Mouse (Mus musculus): ENCODE measurements at regions not wholly inside any gene's neighbourhood (a gene's known extent, or its start where the extent isn't known, plus 50 kb on each side); places are given as distances from the start of the nearest gene placed in this dataset.

DNA sequence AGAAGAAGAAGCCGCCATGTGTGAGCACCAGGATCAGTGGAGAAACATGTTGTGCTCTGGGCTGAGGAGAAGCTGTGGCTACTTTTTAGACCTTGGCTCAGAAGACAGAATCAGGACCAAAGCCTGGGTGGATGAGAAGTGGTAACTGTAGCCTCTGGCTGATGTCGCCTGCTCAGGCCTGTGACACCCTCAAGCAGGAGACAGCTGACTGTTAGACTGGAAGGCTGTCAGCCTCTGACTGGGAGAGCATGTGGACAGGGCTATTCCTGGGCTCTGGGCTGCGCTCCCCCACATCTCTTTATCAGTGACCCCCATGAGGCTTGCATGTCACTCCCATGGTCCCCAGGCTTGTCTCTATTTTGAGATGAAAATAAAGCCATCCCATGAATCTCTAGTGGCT is 402.5 kb downstream of the Med13l start:
- ATAC-seq (replicated peaks; ENCODE audit: low read depth, poor library complexity, severe bottlenecking), result no peak

- ATAC-seq (replicated peaks; ENCODE audit: low read depth, poor library complexity, severe bottlenecking), result no peak
Measured at GRCm38 (mm10) chr5:118966901-118967300, 406.4 kb downstream of the Med13l start.

DNA sequence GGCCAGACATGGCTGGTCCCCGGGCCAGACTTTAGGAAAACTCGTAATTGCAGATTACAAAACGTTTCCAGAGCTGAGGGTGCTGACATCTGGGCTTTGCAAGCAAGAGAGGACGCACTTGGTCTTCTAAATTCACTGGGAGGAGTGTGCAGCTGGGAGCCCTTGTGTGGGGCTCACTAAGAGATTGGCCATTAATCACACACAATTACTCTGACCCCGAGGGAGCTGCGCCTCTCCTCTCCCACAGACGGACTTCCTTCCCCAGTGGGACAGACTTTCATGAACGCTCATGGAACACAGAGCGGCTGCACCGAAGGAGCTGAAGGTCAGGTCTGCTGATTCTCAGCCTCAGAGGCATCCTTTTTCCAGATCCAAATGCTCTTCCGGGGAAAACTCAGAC is 407.2 kb downstream of the Med13l start:
- no peak for ATAC-seq (replicated peaks; ENCODE audit: low read depth, poor library complexity, severe bottlenecking)

DNA sequence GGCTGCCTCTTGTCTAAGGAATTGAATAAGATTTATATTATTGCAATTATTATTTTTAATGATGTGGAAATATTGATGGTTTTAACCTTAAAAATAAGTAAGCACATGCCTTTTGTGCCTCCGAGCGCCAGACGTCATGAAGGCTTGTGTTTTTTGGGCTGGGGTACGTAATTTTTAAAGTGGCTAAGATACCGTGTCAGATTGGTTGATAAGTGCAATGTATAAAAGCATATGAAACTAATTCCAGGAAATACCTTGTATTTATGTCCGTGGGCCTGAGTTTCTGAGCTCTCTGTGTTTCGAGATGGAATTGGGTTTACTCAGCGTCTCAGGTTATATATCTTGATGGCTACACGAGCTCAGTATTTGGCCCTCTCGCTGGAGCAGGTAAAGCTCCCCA is 414.7 kb downstream of the Med13l start:
- ATAC-seq (replicated peaks; ENCODE audit: low read depth, poor library complexity, severe bottlenecking), result no peak

- ATAC-seq (replicated peaks; ENCODE audit: low read depth, poor library complexity, severe bottlenecking), result no peak
Measured at GRCm38 (mm10) chr5:118978921-118979630, 418.6 kb downstream of the Med13l start.

DNA sequence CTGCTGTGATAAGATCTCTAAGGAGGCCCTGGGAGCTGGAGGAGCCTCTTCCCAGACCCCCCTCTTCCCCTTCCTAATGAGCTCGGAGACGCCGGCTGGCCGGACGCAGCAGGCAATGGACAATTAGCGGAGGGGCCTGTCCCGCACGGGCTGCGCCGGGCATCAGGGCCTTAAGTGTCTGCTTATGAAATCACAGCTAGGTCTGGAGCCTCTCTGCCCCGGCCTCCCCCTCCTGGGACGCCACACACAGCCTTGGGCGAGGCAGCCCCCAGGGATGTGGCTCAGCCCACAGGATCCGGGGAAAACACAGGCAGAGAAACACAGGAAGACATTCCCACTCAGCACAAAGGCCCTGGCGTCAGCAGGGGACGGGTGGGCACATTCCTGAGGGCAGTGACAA is 420.6 kb downstream of the Med13l start:
- no peak for ATAC-seq (replicated peaks; ENCODE audit: low read depth, poor library complexity, severe bottlenecking)

DNA sequence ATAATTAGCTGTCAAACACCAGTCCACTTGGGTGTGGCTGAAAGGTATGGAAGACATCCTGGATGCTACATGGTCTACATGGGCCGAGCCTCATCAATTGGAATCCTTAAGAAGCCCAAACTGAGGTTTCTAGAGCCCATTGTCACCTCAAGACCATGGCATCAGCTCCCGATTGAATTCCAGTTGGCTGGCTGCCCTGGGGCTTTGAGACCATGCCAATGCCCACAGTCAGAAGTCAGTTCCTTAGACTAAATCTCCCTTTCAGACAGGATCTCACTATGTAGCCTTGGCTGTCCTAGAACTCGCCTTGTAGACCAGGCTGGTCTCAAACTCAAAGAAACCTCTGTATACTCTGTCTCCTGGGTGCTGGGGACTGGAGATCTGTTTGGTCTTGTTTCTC is 423.8 kb downstream of the Med13l start:
- ATAC-seq (replicated peaks; ENCODE audit: low read depth, poor library complexity, severe bottlenecking), result no peak

- no peak for ATAC-seq (replicated peaks; ENCODE audit: low read depth, poor library complexity, severe bottlenecking)
Measured at GRCm38 (mm10) chr5:118984797-118985408, 424.4 kb downstream of the Med13l start.

DNA sequence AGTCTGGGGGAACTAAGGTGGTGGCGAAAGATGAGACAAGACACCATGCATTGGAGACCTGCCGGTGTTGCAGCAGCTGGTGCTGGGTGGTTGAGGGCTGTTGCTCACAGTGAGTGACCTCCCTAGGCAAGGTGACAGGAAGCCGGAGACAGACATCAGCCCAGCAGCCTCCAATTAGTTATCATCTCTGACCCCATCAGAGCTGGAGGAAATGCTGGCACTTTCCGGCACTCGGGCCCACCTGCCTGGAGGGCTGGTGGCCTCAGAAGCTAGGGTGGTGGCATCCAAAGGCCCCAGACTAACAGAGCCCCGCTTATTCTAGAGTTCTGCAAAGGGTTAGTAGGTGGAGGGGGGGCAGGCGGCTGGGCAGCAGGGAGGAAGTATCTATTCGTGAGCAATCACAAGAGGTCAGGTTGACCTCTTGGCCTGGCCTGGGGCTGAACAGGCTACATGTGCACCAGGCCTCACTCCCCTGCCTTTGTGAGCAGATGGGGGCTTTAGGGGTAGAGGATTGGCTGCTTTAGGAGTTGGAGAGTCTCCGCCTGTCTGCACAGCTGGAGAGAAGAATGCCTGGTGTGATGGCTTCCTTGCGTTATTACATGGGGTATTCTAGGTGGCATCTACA is 427.0 kb downstream of the Med13l start:
- no peak for ATAC-seq (replicated peaks; ENCODE audit: low read depth, poor library complexity, severe bottlenecking)

- ATAC-seq (replicated peaks; ENCODE audit: low read depth, poor library complexity, severe bottlenecking), result no peak
Measured at GRCm38 (mm10) chr5:118999124-118999523, 438.6 kb downstream of the Med13l start.

- no peak for ATAC-seq (replicated peaks; ENCODE audit: low read depth, poor library complexity, severe bottlenecking)
Measured at GRCm38 (mm10) chr5:119005825-119006471, 445.5 kb downstream of the Med13l start.

DNA sequence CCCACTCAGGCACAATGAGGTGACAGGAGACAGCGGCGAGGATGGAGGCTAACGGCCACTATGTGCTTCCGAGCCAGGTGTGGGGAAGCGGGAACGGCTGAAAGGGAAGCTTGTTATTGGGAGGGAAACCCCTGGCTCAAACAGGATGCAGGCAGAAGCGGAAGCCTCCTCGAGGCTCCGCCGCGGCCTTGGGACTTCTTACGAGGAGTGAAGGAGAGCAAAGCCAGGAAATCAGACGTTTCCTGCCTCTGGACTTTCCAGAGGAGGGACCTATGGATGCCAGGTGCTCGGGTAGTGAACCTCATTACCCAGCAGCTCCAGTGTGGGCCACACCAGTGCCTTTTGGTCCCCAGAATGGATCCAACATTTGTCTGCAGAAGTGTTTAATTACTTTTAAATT is 449.6 kb downstream of the Med13l start:
- ATAC-seq (replicated peaks; ENCODE audit: low read depth, poor library complexity, severe bottlenecking), result no peak

DNA sequence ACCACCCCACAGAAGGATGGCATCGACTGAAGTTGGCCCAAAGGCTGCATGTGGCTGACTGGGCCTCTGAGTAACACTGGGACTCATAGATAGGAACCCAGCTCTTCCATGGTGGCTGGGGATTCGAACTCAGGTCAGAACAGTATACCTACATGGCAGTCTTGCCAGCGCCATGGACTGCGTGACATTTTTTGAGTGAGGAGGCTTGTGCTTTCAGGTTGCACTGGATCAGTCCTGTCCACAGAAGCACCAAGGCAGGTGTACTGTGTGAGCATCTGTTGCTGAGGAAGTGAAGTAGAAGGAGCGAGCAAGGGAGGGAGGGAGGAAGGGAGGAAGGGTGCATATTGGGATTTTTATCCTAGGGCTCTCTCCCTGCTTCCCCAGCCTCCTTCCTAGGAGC is 454.7 kb downstream of the Med13l start:
- no peak for ATAC-seq (replicated peaks; ENCODE audit: low read depth, poor library complexity, severe bottlenecking)

- no peak for ATAC-seq (replicated peaks; ENCODE audit: low read depth, poor library complexity, severe bottlenecking)
Measured at GRCm38 (mm10) chr5:119015606-119016255, 455.3 kb downstream of the Med13l start.

- ATAC-seq (replicated peaks; ENCODE audit: low read depth, poor library complexity, severe bottlenecking), result no peak
Measured at GRCm38 (mm10) chr5:119016420-119016819, 455.9 kb downstream of the Med13l start.

- ATAC-seq (replicated peaks; ENCODE audit: low read depth, poor library complexity, severe bottlenecking), result no peak
Measured at GRCm38 (mm10) chr5:119023947-119024346, 463.5 kb downstream of the Med13l start.

- ATAC-seq (replicated peaks; ENCODE audit: low read depth, poor library complexity, severe bottlenecking), result no peak
Measured at GRCm38 (mm10) chr5:119032051-119032450, 471.6 kb downstream of the Med13l start.

- ATAC-seq (replicated peaks; ENCODE audit: low read depth, poor library complexity, severe bottlenecking), result no peak
Measured at GRCm38 (mm10) chr5:119044548-119044947, 484.1 kb downstream of the Med13l start.

DNA sequence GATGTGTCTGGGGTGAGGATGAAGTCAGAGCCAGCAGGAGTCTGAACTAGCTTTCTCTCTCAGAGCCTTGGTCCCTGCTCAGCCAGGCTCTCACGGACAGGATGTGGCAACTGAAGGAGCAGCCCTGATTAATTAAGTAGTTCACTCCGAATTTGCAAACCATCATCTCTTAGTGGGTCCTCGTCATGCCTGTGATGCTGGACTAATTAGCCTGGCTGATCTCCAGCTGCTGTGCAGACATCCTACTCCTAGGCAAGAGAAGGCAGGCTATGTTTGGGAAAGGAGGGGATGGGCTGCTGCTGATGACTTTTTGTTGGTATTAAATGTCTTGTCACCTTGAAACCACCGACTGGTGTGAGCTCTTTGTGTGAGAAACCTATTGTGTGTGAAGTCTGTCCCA is 487.1 kb downstream of the Med13l start:
- no peak for ATAC-seq (replicated peaks; ENCODE audit: low read depth, poor library complexity, severe bottlenecking)

DNA sequence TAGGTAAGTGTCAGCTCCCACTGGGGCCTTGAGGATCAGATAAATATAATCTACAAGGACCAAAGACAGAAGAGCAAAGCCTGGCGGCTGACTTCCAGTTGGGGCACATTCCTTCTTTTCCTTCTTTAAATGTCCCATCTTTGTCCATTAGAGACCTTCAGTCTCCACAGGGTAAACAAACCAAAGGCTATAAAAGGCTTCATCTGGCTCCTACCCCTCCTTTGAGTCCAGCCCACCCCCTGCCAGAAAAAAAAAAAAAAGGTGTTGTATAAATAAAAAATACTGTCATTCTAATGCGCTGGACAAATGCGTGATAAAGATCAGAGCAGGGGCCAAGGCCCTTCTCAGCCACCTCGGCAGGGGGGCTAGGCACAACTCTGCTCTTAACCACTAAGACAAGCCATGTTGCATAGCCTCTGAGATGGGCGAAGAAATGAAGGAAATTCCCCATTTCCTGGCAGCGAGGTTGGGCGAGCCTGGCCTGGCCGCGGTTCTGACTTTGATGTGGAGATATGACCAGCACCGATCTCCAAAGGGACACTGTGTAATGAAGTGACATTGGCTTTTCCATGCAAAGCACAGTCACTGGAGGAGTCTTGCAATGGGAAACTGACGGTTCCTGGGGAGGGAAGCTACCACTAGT is 492.0 kb downstream of the Med13l start:
- no peak for ATAC-seq (replicated peaks; ENCODE audit: low read depth, poor library complexity, severe bottlenecking)

Data from common myeloid progenitor, adult 5-6 weeks (primary cell).